Mouse (Mus musculus) MEL (cell line): ENCODE results near the gene Slc16a6. TPM values are rescaled to one million over a fixed set of nuclear protein-coding genes. Genes with fewer than 3 reads are reported as not detected.

Experiments
- DNase-seq: peaks from one replicate; pipeline ENCODE4 v3.0.0; 2011; ENCODE audit warnings: low read depth, low spot score
- H3K27ac ChIP-seq: 2 replicates; pipeline ENCODE4 v1.5.1; 2012; ENCODE audit warnings: low read depth, mild to moderate bottlenecking, control low read depth, low read length, moderate library complexity; ENCODE audit not compliant: control insufficient read depth
- H3K27me3 ChIP-seq, 2 experiments: fragments of 150-350 bp in 1 of 2; sonication (generic) in 1 of 2; 2 replicates each; pipeline ENCODE4 v1.6.1; 2012; ENCODE audit warnings: low read length in 2 of 2, mild to moderate bottlenecking in 2 of 2, improper control_type of control experiment in 1 of 2, moderate library complexity in 1 of 2; ENCODE audit not compliant: insufficient read depth in 2 of 2, control insufficient read depth in 1 of 2
- H3K36me3 ChIP-seq, 2 experiments: 2 replicates each; pipeline ENCODE4 v1.6.1; 2012 to 2014; ENCODE audit warnings: low read length in 2 of 2, improper control_type of control experiment in 1 of 2, inconsistent platforms in 1 of 2, mild to moderate bottlenecking in 1 of 2; ENCODE audit not compliant: insufficient read depth in 2 of 2, control insufficient read depth in 1 of 2
- H3K4me1 ChIP-seq, 2 experiments: fragments of 150-350 bp in 1 of 2; sonication (generic) in 1 of 2; 2 replicates each; pipeline ENCODE4 v1.6.1; 2012; ENCODE audit warnings: low read length in 2 of 2, improper control_type of control experiment in 1 of 2, mild to moderate bottlenecking in 1 of 2; ENCODE audit not compliant: insufficient read depth in 2 of 2, control insufficient read depth in 1 of 2
- H3K4me3 ChIP-seq, 2 experiments: fragments of 150-350 bp in 1 of 2; sonication (generic) in 1 of 2; 2 replicates each; pipeline ENCODE4 v1.5.1; 2012; ENCODE audit warnings: low read depth in 2 of 2, low read length in 2 of 2, mild to moderate bottlenecking in 2 of 2, moderate library complexity in 2 of 2, control low read depth in 1 of 2, improper control_type of control experiment in 1 of 2; ENCODE audit not compliant: control insufficient read depth in 1 of 2, insufficient read depth in 1 of 2
- H3K79me2 ChIP-seq: 2 replicates; pipeline ENCODE4 v1.6.1; 2012; ENCODE audit warnings: mild to moderate bottlenecking, low read length, moderate library complexity; ENCODE audit not compliant: control insufficient read depth, poor library complexity, insufficient read depth
- H3K9ac ChIP-seq: 2 replicates; pipeline ENCODE4 v1.6.1; 2012; ENCODE audit warnings: low read depth, mild to moderate bottlenecking, control low read depth, low read length, moderate library complexity; ENCODE audit not compliant: control insufficient read depth, poor library complexity, severe bottlenecking
- H3K9me3 ChIP-seq: fragments of 150-350 bp; sonication (generic); replicated peaks from 2 replicates; pipeline ENCODE4 v1.6.1; 2012; ENCODE audit warnings: mild to moderate bottlenecking, low read length, improper control_type of control experiment, moderate library complexity; ENCODE audit not compliant: insufficient read depth
- CHD2 ChIP-seq: IDR thresholded peaks from 2 replicates; pipeline ENCODE4 v1.6.1; 2011; ENCODE audit warnings: low read length, improper control_type of control experiment
- CTCF ChIP-seq, 3 experiments: IDR thresholded peaks in 2 of 3; conservative IDR thresholded peaks in 1 of 3; 2 replicates each; pipeline ENCODE4 v1.5.1; 2011 to 2012; ENCODE audit warnings: low read length in 3 of 3, low read depth in 2 of 3, mild to moderate bottlenecking in 2 of 3, improper control_type of control experiment in 1 of 3, inconsistent platforms in 1 of 3, mixed read lengths in 1 of 3, moderate library complexity in 1 of 3; ENCODE audit not compliant: control insufficient read depth in 1 of 3, insufficient read depth in 1 of 3, poor library complexity in 1 of 3, severe bottlenecking in 1 of 3
- GABPA ChIP-seq: IDR thresholded peaks from 2 replicates; pipeline ENCODE4 v1.6.1; 2012; ENCODE audit warnings: low read depth, mild to moderate bottlenecking, inconsistent platforms, low read length, improper control_type of control experiment, moderate library complexity
- HCFC1 ChIP-seq: IDR thresholded peaks from 2 replicates; pipeline ENCODE4 v1.6.1; 2012; ENCODE audit warnings: low read depth, mild to moderate bottlenecking, inconsistent platforms, low read length, improper control_type of control experiment, moderate library complexity
- MAX ChIP-seq: IDR thresholded peaks from 2 replicates; pipeline ENCODE4 v1.6.1; 2011; ENCODE audit warnings: low read length, improper control_type of control experiment
- MXI1 ChIP-seq: IDR thresholded peaks from 2 replicates; pipeline ENCODE4 v1.6.1; 2011; ENCODE audit warnings: mild to moderate bottlenecking, low read depth, low read length, improper control_type of control experiment
- NELFE ChIP-seq: IDR thresholded peaks from 2 replicates; pipeline ENCODE4 v1.6.1; 2011; ENCODE audit warnings: low read depth, low read length, improper control_type of control experiment
- NRF1 ChIP-seq: IDR thresholded peaks from 2 replicates; pipeline ENCODE4 v1.6.1; 2014; ENCODE audit warnings: low read depth, mild to moderate bottlenecking, inconsistent platforms, low read length, improper control_type of control experiment, moderate library complexity; ENCODE audit not compliant: poor library complexity, insufficient read depth, severe bottlenecking
- POLR2A ChIP-seq, 2 experiments: IDR thresholded peaks; 2 replicates each; pipeline ENCODE4 v1.6.1; 2011 to 2012; ENCODE audit warnings: low read length in 2 of 2, mild to moderate bottlenecking in 2 of 2, control low read depth in 1 of 2, improper control_type of control experiment in 1 of 2, low read depth in 1 of 2, moderate library complexity in 1 of 2; ENCODE audit not compliant: control insufficient read depth in 1 of 2, insufficient read depth in 1 of 2, poor library complexity in 1 of 2
- POLR2AphosphoS5 ChIP-seq: IDR thresholded peaks from 2 replicates; pipeline ENCODE4 v1.6.1; 2012; ENCODE audit warnings: low read depth, borderline replicate concordance, mild to moderate bottlenecking, inconsistent platforms, low read length, moderate library complexity, mixed read lengths
- RCOR1 ChIP-seq: IDR thresholded peaks from 2 replicates; pipeline ENCODE4 v1.6.1; 2012; ENCODE audit warnings: low read depth, mild to moderate bottlenecking, inconsistent platforms, low read length, improper control_type of control experiment
- SMC3 ChIP-seq: IDR thresholded peaks from 2 replicates; pipeline ENCODE4 v1.6.1; 2011; ENCODE audit warnings: low read depth, low read length, improper control_type of control experiment
- TAL1 ChIP-seq: IDR thresholded peaks from 2 replicates; pipeline ENCODE4 v1.6.1; 2012; ENCODE audit warnings: mild to moderate bottlenecking, inconsistent platforms, low read length, moderate library complexity, mixed read lengths
- TCF12 ChIP-seq: IDR thresholded peaks from 2 replicates; pipeline ENCODE4 v1.6.1; 2014; ENCODE audit warnings: low read depth, mild to moderate bottlenecking, inconsistent platforms, low read length, improper control_type of control experiment, moderate library complexity
- UBTF ChIP-seq: IDR thresholded peaks from 2 replicates; pipeline ENCODE4 v1.6.1; 2012; ENCODE audit warnings: low read depth, mild to moderate bottlenecking, inconsistent platforms, low read length, improper control_type of control experiment, moderate library complexity, borderline replicate concordance; ENCODE audit not compliant: insufficient read depth
- ZNF384 ChIP-seq: IDR thresholded peaks from 2 replicates; pipeline ENCODE4 v1.6.1; 2012; ENCODE audit warnings: low read depth, mild to moderate bottlenecking, inconsistent platforms, low read length, improper control_type of control experiment
- polyA plus RNA-seq, 2 experiments: library from polyadenylated mRNA; stranded (reverse) in 1 of 2; unstranded in 1 of 2; fragments of >175 nt in 1 of 2; fragments of >200 nt in 1 of 2; gene quantifications; 2 replicates each; pipeline versions ENCODE4 v1.2.1 to v1.2.4; 2012; ENCODE audit warnings: low replicate concordance in 2 of 2, low read depth in 1 of 2; ENCODE audit not compliant: insufficient read length in 2 of 2, insufficient read depth in 1 of 2, missing spikeins in 1 of 2
- total RNA-seq: library from RNA; depleted of rRNA; stranded (reverse); fragments of 300-350 nt; gene quantifications from 2 replicates; pipeline ENCODE4 v1.2.3, GENCODE M21; 2012

Gene Slc16a6
- total and polyA plus RNA-seq, 3 experiments, result 34.0 to 41.6 TPM; not detected in 1

DNA sequence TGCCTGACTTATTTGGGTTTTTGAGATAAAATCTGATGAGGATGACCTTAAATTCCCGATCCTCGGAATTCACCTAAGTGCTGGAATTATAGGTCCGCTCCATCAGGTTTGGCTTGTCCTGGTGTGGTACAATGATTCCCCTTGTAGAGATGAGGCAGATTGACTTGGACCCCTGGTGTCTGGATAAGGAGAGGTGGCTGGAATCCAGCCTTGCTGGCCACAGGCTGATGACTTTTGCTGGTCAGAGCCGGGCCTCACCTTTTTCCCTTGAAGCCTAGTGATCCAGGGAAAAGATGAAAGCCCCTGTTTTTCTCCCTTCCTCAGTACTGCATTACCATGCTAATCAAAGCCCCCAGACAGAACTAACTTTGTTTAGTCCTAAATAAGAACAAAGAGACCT is 2.3 kb upstream of the Slc16a6 start:
- H3K9ac ChIP-seq, result no peak overlapping the region
- H3K36me3 ChIP-seq, result peaks cover 0 to 40% of the 10 kb centered on the region in 2 experiments; a peak in 2 of 4 replicates
- no peak overlapping the region for H3K4me3 ChIP-seq
- DNase-seq, result no peak
- no peaks in the 10 kb centered on the region for H3K27me3 ChIP-seq
- H3K79me2 ChIP-seq, result peaks cover 29% of the 10 kb centered on the region
- H3K4me1 ChIP-seq, result peaks cover 40 to 41% of the 10 kb centered on the region in 2 experiments
- no peaks in the 10 kb centered on the region for H3K9me3 ChIP-seq
- H3K27ac ChIP-seq, result no peak overlapping the region
- TF ChIP-seq SMC3 (no peak), GABPA (no peak), TAL1 (no peak), UBTF (no peak)

DNA sequence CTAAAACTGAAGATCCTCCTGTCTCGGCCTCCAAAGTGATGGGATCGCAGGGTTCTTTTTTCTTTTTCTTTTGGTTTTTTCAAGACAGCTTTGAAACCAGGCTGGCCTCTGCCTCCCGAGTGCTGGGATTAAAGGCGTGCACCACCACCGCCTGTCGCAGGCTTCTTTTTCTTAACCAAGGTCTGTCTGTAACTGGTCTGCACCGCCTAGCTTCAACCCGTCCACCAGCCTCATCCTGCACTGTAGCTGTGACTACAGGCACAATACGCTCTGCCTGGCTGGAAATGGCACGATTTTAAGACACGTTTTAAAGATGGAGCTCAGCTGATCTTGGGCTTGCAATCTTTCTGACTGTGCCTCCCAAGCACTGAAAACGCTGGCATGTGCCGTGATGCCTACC is 1.4 kb upstream of the Slc16a6 start:
- TF ChIP-seq MAX, result no peak
- no peak for TF ChIP-seq ZNF384
- TF ChIP-seq NELFE, result no peak
- no peak for TF ChIP-seq TCF12
- no peak for TF ChIP-seq HCFC1
- TF ChIP-seq CHD2, result no peak
- TF ChIP-seq CTCF (IDR thresholded peaks at IDR 0.05 in 2 of 3, conservative IDR thresholded peaks at IDR 0.05 in 1 of 3; ENCODE audit: control insufficient read depth in 1 of 3, insufficient read depth in 1 of 3, low read depth in 2 of 3, low read length in 3 of 3, poor library complexity in 1 of 3, severe bottlenecking in 1 of 3), result no peak
- TF ChIP-seq NRF1, result no peak
- TF ChIP-seq POLR2AphosphoS5, result no peak
- TF ChIP-seq UBTF, result no peak
- no peak for TF ChIP-seq POLR2A (IDR thresholded peaks at IDR 0.05; ENCODE audit: control insufficient read depth in 1 of 2, insufficient read depth in 1 of 2, low read depth in 1 of 2, low read length in 2 of 2, poor library complexity in 1 of 2)
- no peak for TF ChIP-seq SMC3
- TF ChIP-seq RCOR1, result no peak
- no peak for TF ChIP-seq MXI1
- no peak for TF ChIP-seq TAL1
- Histone ChIP-seq H3K27me3 (no peaks in the 10 kb centered on the region), H3K4me3 (no peak overlapping the region), H3K36me3 (peaks cover 0 to 38% of the 10 kb centered on the region in 2 experiments; a peak in 2 of 4 replicates), H3K27ac (no peak overlapping the region), H3K9me3 (no peaks in the 10 kb centered on the region), H3K4me1 (peaks cover 38 to 40% of the 10 kb centered on the region in 2 experiments), H3K9ac (no peak overlapping the region), H3K79me2 (peaks cover 36% of the 10 kb centered on the region)
- DNase-seq, result no peak
